8 mouse cellular contexts compared by ENCODE assay signal in the genomic region with DNA sequence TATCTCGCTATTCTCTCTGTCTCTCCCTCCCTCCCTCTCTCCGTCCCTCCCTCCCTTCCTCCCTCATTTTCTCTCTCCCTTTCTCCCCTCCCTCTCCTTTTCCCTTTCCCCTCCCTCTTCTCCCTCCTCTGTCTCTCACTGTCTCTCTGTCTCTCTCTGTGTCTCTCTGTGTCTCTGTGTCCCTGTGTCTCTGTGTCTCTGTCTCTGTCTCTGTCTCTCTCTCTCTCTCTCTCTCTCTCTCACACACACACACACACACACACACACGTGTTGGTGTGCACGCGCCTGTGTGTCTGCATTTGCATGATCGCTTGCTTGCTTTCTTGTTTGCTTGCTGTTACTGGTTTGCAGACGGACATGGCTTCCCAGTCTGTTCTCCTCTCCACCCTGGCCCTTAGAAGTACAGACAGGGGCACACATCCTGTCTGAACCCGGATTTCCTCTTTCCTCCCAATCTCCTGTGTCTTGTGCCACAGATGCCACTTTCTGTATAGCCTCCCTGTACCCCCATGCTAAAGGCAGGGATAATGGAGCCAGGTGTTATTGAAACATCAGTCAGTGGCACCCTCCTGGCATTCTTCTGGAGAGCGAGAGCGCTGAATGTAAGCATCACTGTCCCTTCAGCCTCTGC.
DNase-seq lines count a peak whose midpoint lies in the region; ATAC-seq and TF ChIP-seq lines count a peak whose summit lies in the region.

No protein-coding gene starts in this region.

- no peak for DNase-seq in liver, embryonic 11.5 days (ENCODE audit: low spot score)
- DNase-seq in liver: no peak
- DNase-seq in forebrain, embryonic 14.5 days (ENCODE audit: low spot score): no peak
- no peak for DNase-seq in limb, embryonic 14.5 days (ENCODE audit: low spot score)
- DNase-seq in cerebellum, postnatal 36 days: no peak
- DNase-seq in frontal cortex, postnatal 36 days (ENCODE audit: low spot score in 2 of 2): no peak
- DNase-seq in kidney, postnatal 36 days: no peak

- H3K9me3 ChIP-seq in liver, embryonic 11.5 days (ENCODE audit: control insufficient read depth, low read length): no peaks in the 10 kb centered on the region
- H3K9me3 ChIP-seq in forebrain, embryonic 14.5 days (replicated peaks; ENCODE audit: control insufficient read depth, low read length): no peaks in the 10 kb centered on the region
- H3K9me3 ChIP-seq in limb, embryonic 14.5 days (ENCODE audit: control insufficient read depth, low read length): no peaks in the 10 kb centered on the region

- no peak for ATAC-seq in liver, embryonic 11.5 days (replicated peaks; ENCODE audit: low FRiP score)
- no peak for ATAC-seq in forebrain, embryonic 14.5 days
- ATAC-seq in limb, embryonic 14.5 days (ENCODE audit: low FRiP score, low read depth): no peak

- no peak overlapping the region for H3K27ac ChIP-seq in liver, embryonic 11.5 days (ENCODE audit: low read depth, low read length)
- peak overlapping the region; percentile 92 for H3K27ac ChIP-seq in forebrain, embryonic 14.5 days (ENCODE audit: low read depth, low read length)
- H3K27ac ChIP-seq in limb, embryonic 14.5 days (replicated peaks; ENCODE audit: low read depth, low read length): no peak overlapping the region
- H3K27ac ChIP-seq in small intestine, adult 2 months (ENCODE audit: insufficient read depth, low read depth, low read length): no peak overlapping the region

- no peaks in the 10 kb centered on the region for H3K36me3 ChIP-seq in liver, embryonic 11.5 days (ENCODE audit: control insufficient read depth, insufficient read depth, low read length)
- H3K36me3 ChIP-seq in forebrain, embryonic 14.5 days (ENCODE audit: control insufficient read depth, insufficient read depth, low read length): no peaks in the 10 kb centered on the region
- H3K36me3 ChIP-seq in limb, embryonic 14.5 days (ENCODE audit: control insufficient read depth, insufficient read depth, low read length): no peaks in the 10 kb centered on the region
- no peaks in the 10 kb centered on the region for H3K36me3 ChIP-seq in small intestine, adult 2 months (ENCODE audit: control insufficient read depth, insufficient read depth, low read length)

- H3K4me2 ChIP-seq in liver, embryonic 11.5 days: peak overlapping the region; percentile 76
- H3K4me2 ChIP-seq in forebrain, embryonic 14.5 days (ENCODE audit: low read length): peak overlapping the region; percentile 75
- peak overlapping the region; percentile 76 for H3K4me2 ChIP-seq in limb, embryonic 14.5 days (replicated peaks; ENCODE audit: low read depth, low read length, severe bottlenecking)

- H3K9ac ChIP-seq in liver, embryonic 11.5 days (ENCODE audit: low read depth, low read length): no peak overlapping the region
- peak overlapping the region; percentile 70 for H3K9ac ChIP-seq in forebrain, embryonic 14.5 days (ENCODE audit: low read length)
- no peak overlapping the region for H3K9ac ChIP-seq in limb, embryonic 14.5 days (ENCODE audit: low read depth, low read length, severe bottlenecking)

- H3K4me3 ChIP-seq in liver, embryonic 11.5 days (ENCODE audit: low read depth, low read length): peak overlapping the region; percentile 44
- peak overlapping the region; percentile 44 for H3K4me3 ChIP-seq in forebrain, embryonic 14.5 days (ENCODE audit: low read depth, low read length)
- H3K4me3 ChIP-seq in limb, embryonic 14.5 days (replicated peaks; ENCODE audit: low read length): peak overlapping the region; percentile 46
- H3K4me3 ChIP-seq in small intestine, adult 2 months (ENCODE audit: low read depth, low read length): peak overlapping the region; percentile 40; the same call in 1 of the 2 replicates

- no peaks in the 10 kb centered on the region for H3K4me1 ChIP-seq in liver, embryonic 11.5 days (replicated peaks; ENCODE audit: control insufficient read depth, insufficient read depth, low read length)
- H3K4me1 ChIP-seq in forebrain, embryonic 14.5 days (ENCODE audit: control insufficient read depth, insufficient read depth, low read length): peaks cover 19% of the 10 kb centered on the region
- H3K4me1 ChIP-seq in limb, embryonic 14.5 days (ENCODE audit: control insufficient read depth, insufficient read depth, low read length): no peaks in the 10 kb centered on the region; the same call in 1 of the 2 replicates
- no peaks in the 10 kb centered on the region for H3K4me1 ChIP-seq in small intestine, adult 2 months (ENCODE audit: control insufficient read depth, insufficient read depth, insufficient read length, low read length)

- H3K27me3 ChIP-seq in liver, embryonic 11.5 days (replicated peaks; ENCODE audit: control insufficient read depth, insufficient read depth, low read length): peaks cover 51% of the 10 kb centered on the region
- no peaks in the 10 kb centered on the region; the same call in 1 of the 2 replicates for H3K27me3 ChIP-seq in forebrain, embryonic 14.5 days (replicated peaks; ENCODE audit: control insufficient read depth, insufficient read depth, low read length)
- H3K27me3 ChIP-seq in limb, embryonic 14.5 days (ENCODE audit: control insufficient read depth, insufficient read depth, low read length): 0 out of 2 replicates have a peak, but pooled peaks cover 16% of the 10 kb centered on the region
- peaks cover 8% of the 10 kb centered on the region for H3K27me3 ChIP-seq in small intestine, adult 2 months (ENCODE audit: control insufficient read depth, insufficient read depth, low read length)

- no peak for TF ChIP-seq POLR2A in limb, embryonic 14.5 days (IDR thresholded peaks at IDR 0.05; ENCODE audit: borderline replicate concordance, extremely low read depth, insufficient read depth, insufficient read length)
- TF ChIP-seq POLR2A in small intestine, adult 2 months (IDR thresholded peaks at IDR 0.05; ENCODE audit: low read depth, low read length): no peak

- 12% methylated on average over 10 of the region's 10 CpGs for WGBS in liver, embryonic 11.5 days
- WGBS in forebrain, embryonic 14.5 days: 3% methylated on average over 10 of the region's 10 CpGs
- 14% methylated on average over 10 of the region's 10 CpGs for WGBS in limb, embryonic 14.5 days
- whole genome bisulfite sequencing in small intestine, adult 2 months: 18% methylated on average over 10 of the region's 10 CpGs

- no peak for TF ChIP-seq CTCF in small intestine, adult 2 months (IDR thresholded peaks at IDR 0.05; ENCODE audit: extremely low read depth, insufficient read length, insufficient replicate concordance, low read depth, low read length)
